Mouse (Mus musculus) midbrain, embryonic 11.5 days (tissue): ENCODE data around the gene Itpr1. TPM values are rescaled to one million over a fixed set of nuclear protein-coding genes. Genes with fewer than 3 reads are reported as not detected.

Source experiments
- ATAC-seq: fragments of 200-750 bp; cut with Nextera tagmentation; 2 replicates; pipeline ENCODE4 v1.8.0; 2017; ENCODE audit warnings: moderate TSS enrichment, moderate library complexity; ENCODE audit not compliant: low FRiP score
- DNase-seq: peaks from one replicate; pipeline ENCODE4 v3.0.0; 2015; ENCODE audit warnings: low spot score; ENCODE audit errors: missing footprints
- H3K27ac ChIP-seq: fragments of 300-500 bp; sonication (generic); 2 replicates; pipeline ENCODE4 v1.5.1; 2014; ENCODE audit warnings: low read depth, low read length
- H3K27me3 ChIP-seq: fragments of 300-500 bp; sonication (generic); 2 replicates; pipeline ENCODE4 v1.6.1; 2014; ENCODE audit warnings: mild to moderate bottlenecking, low read length, moderate library complexity, mixed read lengths; ENCODE audit not compliant: control insufficient read depth, insufficient read depth
- H3K36me3 ChIP-seq: fragments of 300-500 bp; sonication (generic); 2 replicates; pipeline ENCODE4 v1.6.1; 2014; ENCODE audit warnings: mild to moderate bottlenecking, low read length, moderate library complexity, mixed read lengths; ENCODE audit not compliant: control insufficient read depth, insufficient read depth
- H3K4me1 ChIP-seq: fragments of 300-500 bp; sonication (generic); 2 replicates; pipeline ENCODE4 v1.6.1; 2014; ENCODE audit warnings: low read length; ENCODE audit not compliant: control insufficient read depth, insufficient read depth
- H3K4me2 ChIP-seq: fragments of 300-500 bp; sonication (generic); 2 replicates; pipeline ENCODE4 v1.6.1; 2014; ENCODE audit warnings: mild to moderate bottlenecking, moderate library complexity
- H3K4me3 ChIP-seq: fragments of 300-500 bp; sonication (generic); 2 replicates; pipeline ENCODE4 v1.5.1; 2014; ENCODE audit warnings: low read depth, low read length
- H3K9ac ChIP-seq: fragments of 300-500 bp; sonication (generic); 2 replicates; pipeline ENCODE4 v1.6.1; 2014; ENCODE audit warnings: low read length
- H3K9me3 ChIP-seq: fragments of 300-500 bp; sonication (generic); 2 replicates; pipeline ENCODE4 v1.6.1; 2016; ENCODE audit warnings: low read length; ENCODE audit not compliant: control insufficient read depth
- WGBS: fragments of 180-500 bp; shearing (Covaris S2); extraction: QIAGEN DNeasy Blood & Tissue Kit; methylation state at CpG from one replicate; pipeline ENCODE4 v1.1.7; 2014; 5-methylcytosine and 5-hydroxymethylcytosine counted together
- polyA plus RNA-seq: library from polyadenylated mRNA; unstranded; fragments of >200 nt; fragmentation: Nextera tagmentation; extraction: Ambion mirVana; gene quantifications from 2 replicates; pipeline ENCODE4 v1.2.1, GENCODE M21; 2014

Itpr1 gene
- polyA plus RNA-seq, 1 experiment from 2014 or later = 5.2 TPM

- Histone ChIP-seq H3K36me3 (no peaks in the 10 kb centered on the region), H3K9me3 (no peaks in the 10 kb centered on the region), H3K4me3 (no peak overlapping the region), H3K9ac (no peak overlapping the region), H3K27ac (no peak overlapping the region), H3K4me2 (no peak overlapping the region), H3K4me1 (no peaks in the 10 kb centered on the region), H3K27me3 (no peaks in the 10 kb centered on the region)
- DNase-seq = no peak
- WGBS = 76% methylated on average over 10 of the region's 10 CpGs
- ATAC-seq = no peak
Measured at GRCm38 (mm10) chr6:108326751-108327161, 113.9 kb downstream of the Itpr1 start.

GRCm38 (mm10) chr6:108327561-108327960, 114.7 kb downstream of the Itpr1 start:
- Histone ChIP-seq H3K27me3 (no peaks in the 10 kb centered on the region), H3K9me3 (no peaks in the 10 kb centered on the region)

GRCm38 (mm10) chr6:108328296-108328695, 115.4 kb downstream of the Itpr1 start:
- H3K9me3 ChIP-seq = no peaks in the 10 kb centered on the region
- no peak for DNase-seq
- no peak overlapping the region for H3K9ac ChIP-seq
- H3K4me3 ChIP-seq = no peak overlapping the region
- no peaks in the 10 kb centered on the region for H3K4me1 ChIP-seq
- no peak overlapping the region for H3K4me2 ChIP-seq
- H3K27ac ChIP-seq = no peak overlapping the region
- no peaks in the 10 kb centered on the region for H3K27me3 ChIP-seq
- ATAC-seq = no peak
- WGBS = 86% methylated on average over 7 of the region's 7 CpGs
- H3K36me3 ChIP-seq = no peaks in the 10 kb centered on the region

More at GRCm38 (mm10) chr6:108327561-108327960, 114.7 kb downstream of the Itpr1 start:
- H3K9ac ChIP-seq = no peak overlapping the region
- no peak overlapping the region for H3K27ac ChIP-seq
- no peak overlapping the region for H3K4me3 ChIP-seq
- H3K4me1 ChIP-seq = no peaks in the 10 kb centered on the region
- no peak overlapping the region for H3K4me2 ChIP-seq
- ATAC-seq (no peak), DNase-seq (no peak)
- WGBS = 78% methylated on average over 6 of the region's 6 CpGs
- no peaks in the 10 kb centered on the region for H3K36me3 ChIP-seq

GRCm38 (mm10) chr6:108330461-108330860, 117.6 kb downstream of the Itpr1 start:
- WGBS = 91% methylated on average over 8 of the region's 8 CpGs
- ATAC-seq (no peak), DNase-seq (no peak)
- Histone ChIP-seq H3K4me3 (no peak overlapping the region), H3K27me3 (no peaks in the 10 kb centered on the region), H3K27ac (no peak overlapping the region), H3K9ac (no peak overlapping the region), H3K36me3 (no peaks in the 10 kb centered on the region), H3K4me2 (no peak overlapping the region), H3K4me1 (no peaks in the 10 kb centered on the region), H3K9me3 (no peaks in the 10 kb centered on the region)

GRCm38 (mm10) chr6:108331268-108331667, 118.4 kb downstream of the Itpr1 start:
- Histone ChIP-seq H3K4me1 (no peaks in the 10 kb centered on the region), H3K27me3 (no peaks in the 10 kb centered on the region), H3K9ac (no peak overlapping the region), H3K4me2 (no peak overlapping the region), H3K4me3 (no peak overlapping the region), H3K27ac (no peak overlapping the region), H3K9me3 (no peaks in the 10 kb centered on the region), H3K36me3 (no peaks in the 10 kb centered on the region)
- 85% methylated on average over 3 of the region's 3 CpGs for WGBS
- DNase-seq (no peak), ATAC-seq (no peak)

GRCm38 (mm10) chr6:108334059-108334458, 121.2 kb downstream of the Itpr1 start:
- Histone ChIP-seq H3K9ac (no peak overlapping the region), H3K9me3 (no peaks in the 10 kb centered on the region), H3K27ac (no peak overlapping the region), H3K4me1 (no peaks in the 10 kb centered on the region), H3K4me2 (no peak overlapping the region), H3K36me3 (no peaks in the 10 kb centered on the region), H3K27me3 (no peaks in the 10 kb centered on the region), H3K4me3 (no peak overlapping the region)
- no peak for ATAC-seq
- WGBS = 79% methylated on average over 3 of the region's 3 CpGs
- no peak for DNase-seq

- ATAC-seq = no peak
- Histone ChIP-seq H3K9me3 (no peaks in the 10 kb centered on the region), H3K9ac (no peak overlapping the region), H3K4me2 (no peak overlapping the region), H3K4me1 (no peaks in the 10 kb centered on the region), H3K36me3 (no peaks in the 10 kb centered on the region), H3K4me3 (no peak overlapping the region), H3K27ac (no peak overlapping the region), H3K27me3 (no peaks in the 10 kb centered on the region)
- DNase-seq = no peak
Measured at GRCm38 (mm10) chr6:108335202-108335823, 122.4 kb downstream of the Itpr1 start.

GRCm38 (mm10) chr6:108336506-108336905, 123.6 kb downstream of the Itpr1 start:
- Histone ChIP-seq H3K27me3 (no peaks in the 10 kb centered on the region), H3K9ac (no peak overlapping the region), H3K9me3 (no peaks in the 10 kb centered on the region), H3K4me2 (no peak overlapping the region), H3K4me1 (no peaks in the 10 kb centered on the region), H3K27ac (no peak overlapping the region), H3K4me3 (no peak overlapping the region), H3K36me3 (no peaks in the 10 kb centered on the region)
- no peak for DNase-seq
- no peak for ATAC-seq
- WGBS = 84% methylated on average over 6 of the region's 6 CpGs

GRCm38 (mm10) chr6:108337289-108337688, 124.4 kb downstream of the Itpr1 start:
- Histone ChIP-seq H3K36me3 (no peaks in the 10 kb centered on the region), H3K27me3 (no peaks in the 10 kb centered on the region), H3K4me3 (no peak overlapping the region), H3K9me3 (no peaks in the 10 kb centered on the region), H3K4me2 (no peak overlapping the region), H3K27ac (no peak overlapping the region), H3K9ac (no peak overlapping the region), H3K4me1 (no peaks in the 10 kb centered on the region)
- ATAC-seq (no peak), DNase-seq (no peak)
- 74% methylated on average over 6 of the region's 6 CpGs for WGBS
